Mouse (Mus musculus) myocyte (in vitro differentiated cells): ENCODE measurements around the gene Rtkn. TPM values are rescaled to one million over a fixed set of nuclear protein-coding genes. Genes with fewer than 3 reads are reported as not detected.

Experiments
- H3K27me3 ChIP-seq: one replicate; pipeline ENCODE4 v1.6.1; 2011; ENCODE audit not compliant: control insufficient read depth, insufficient read depth, insufficient read length
- H3K36me3 ChIP-seq: one replicate; pipeline ENCODE4 v1.6.1; 2011; ENCODE audit not compliant: control insufficient read depth, insufficient read depth
- H3K4me2 ChIP-seq: one replicate; pipeline ENCODE4 v1.6.1; 2011; ENCODE audit warnings: low read depth, control low read depth
- H3K4me3 ChIP-seq: one replicate; pipeline ENCODE4 v1.5.1; 2011; ENCODE audit warnings: mild to moderate bottlenecking, control low read depth, moderate library complexity
- H3K79me2 ChIP-seq: one replicate; pipeline ENCODE4 v1.6.1; 2011; ENCODE audit not compliant: control insufficient read depth, insufficient read depth
- H3ac ChIP-seq: one replicate; pipeline ENCODE4 v1.6.1; 2011; ENCODE audit not compliant: control insufficient read depth, insufficient read length
- CEBPB ChIP-seq: IDR thresholded peaks from 2 replicates; pipeline ENCODE4 v1.6.1; 2011; ENCODE audit warnings: mild to moderate bottlenecking, moderate library complexity; ENCODE audit not compliant: poor library complexity, insufficient read depth, severe bottlenecking
- E2F4 ChIP-seq: IDR thresholded peaks from one replicate; pipeline ENCODE4 v1.6.1; 2011; ENCODE audit warnings: mild to moderate bottlenecking, control low read depth, moderate library complexity; ENCODE audit not compliant: insufficient read depth
- MAX ChIP-seq: IDR thresholded peaks from one replicate; pipeline ENCODE4 v1.6.1; 2011; ENCODE audit warnings: low read depth, mild to moderate bottlenecking, control low read depth
- MYOD1 ChIP-seq, 3 experiments: IDR thresholded peaks; one replicate each; pipeline ENCODE4 v1.6.1; 2011; ENCODE audit warnings: control low read depth in 2 of 3, low read depth in 2 of 3, mild to moderate bottlenecking in 2 of 3, moderate library complexity in 1 of 3; ENCODE audit not compliant: insufficient read length in 2 of 3, control insufficient read depth in 1 of 3
- MYOG ChIP-seq, 3 experiments: IDR thresholded peaks; one replicate each; pipeline ENCODE4 v1.6.1; 2011; ENCODE audit warnings: control low read depth in 2 of 3, low read depth in 2 of 3, mild to moderate bottlenecking in 2 of 3; ENCODE audit not compliant: insufficient read length in 2 of 3, control insufficient read depth in 1 of 3, insufficient read depth in 1 of 3
- POLR2A ChIP-seq: IDR thresholded peaks from one replicate; pipeline ENCODE4 v1.6.1; 2011; ENCODE audit warnings: low read depth, mild to moderate bottlenecking, control low read depth, moderate library complexity; ENCODE audit not compliant: insufficient read length
- POLR2AphosphoS2 ChIP-seq: IDR thresholded peaks from one replicate; pipeline ENCODE4 v1.6.1; 2011; ENCODE audit warnings: low read depth, control low read depth; ENCODE audit not compliant: insufficient read length
- REST ChIP-seq: IDR thresholded peaks from one replicate; pipeline ENCODE4 v1.6.1; 2011; ENCODE audit warnings: mild to moderate bottlenecking, control low read depth, moderate library complexity; ENCODE audit not compliant: insufficient read depth, insufficient read length
- SRF ChIP-seq: IDR thresholded peaks from one replicate; pipeline ENCODE4 v1.6.1; 2011; ENCODE audit warnings: low read depth; ENCODE audit not compliant: control insufficient read depth, insufficient read length
- TCF12 ChIP-seq: IDR thresholded peaks from one replicate; pipeline ENCODE4 v1.6.1; 2011; ENCODE audit warnings: mild to moderate bottlenecking, control low read depth; ENCODE audit not compliant: poor library complexity, insufficient read depth, severe bottlenecking
- TCF3 ChIP-seq: IDR thresholded peaks from one replicate; pipeline ENCODE4 v1.6.1; 2011; ENCODE audit warnings: low read depth, control low read depth; ENCODE audit not compliant: insufficient read length
- USF1 ChIP-seq: IDR thresholded peaks from one replicate; pipeline ENCODE4 v1.6.1; 2011; ENCODE audit warnings: low read depth, mild to moderate bottlenecking, control low read depth, moderate library complexity
- polyA plus RNA-seq: library from polyadenylated mRNA; unstranded; fragments of >200 nt; fragmentation: generic; extraction: Trizol; gene quantifications from one replicate; pipeline ENCODE4 v1.2.1, GENCODE M21; 2012; ENCODE audit warnings: missing spikeins

Rtkn gene
- polyA plus RNA-seq, 1 experiment = 29.7 TPM

DNA sequence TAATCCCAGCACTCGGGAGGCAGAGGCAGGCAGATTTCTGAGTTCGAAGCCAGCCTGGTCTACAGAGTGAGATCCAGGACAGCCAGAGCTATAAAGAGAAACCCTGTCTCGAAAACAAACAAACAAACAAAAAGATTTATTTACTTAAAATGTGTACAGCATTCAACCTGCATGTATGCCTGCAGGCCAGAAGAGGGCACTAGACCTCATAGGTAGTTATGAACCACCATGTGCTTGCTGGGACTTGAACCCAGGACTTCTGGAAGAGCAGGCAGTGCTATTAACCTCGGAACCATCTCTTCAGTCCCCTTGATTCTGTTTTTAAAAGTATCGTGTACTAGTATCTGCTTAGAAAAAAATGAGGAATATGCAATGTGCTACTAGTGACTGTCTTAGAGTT, 7.8 kb upstream of the Rtkn start:
- H3K79me2 ChIP-seq = peaks cover 7% of the 10 kb centered on the region
- no peaks in the 10 kb centered on the region for H3K27me3 ChIP-seq
- no peak overlapping the region for H3K4me3 ChIP-seq
- TF ChIP-seq USF1 (no peak), CEBPB (no peak), MYOG (IDR thresholded peaks at IDR 0.05; ENCODE audit: control insufficient read depth in 1 of 3, insufficient read depth in 1 of 3, insufficient read length in 2 of 3, low read depth in 2 of 3) (no peak), REST (no peak), TCF12 (no peak), E2F4 (no peak), SRF (no peak), MYOD1 (IDR thresholded peaks at IDR 0.05; ENCODE audit: control insufficient read depth in 1 of 3, insufficient read length in 2 of 3, low read depth in 2 of 3) (no peak)
- H3ac ChIP-seq = no peak overlapping the region
- H3K4me2 ChIP-seq = no peak overlapping the region
- H3K36me3 ChIP-seq = no peaks in the 10 kb centered on the region

DNA sequence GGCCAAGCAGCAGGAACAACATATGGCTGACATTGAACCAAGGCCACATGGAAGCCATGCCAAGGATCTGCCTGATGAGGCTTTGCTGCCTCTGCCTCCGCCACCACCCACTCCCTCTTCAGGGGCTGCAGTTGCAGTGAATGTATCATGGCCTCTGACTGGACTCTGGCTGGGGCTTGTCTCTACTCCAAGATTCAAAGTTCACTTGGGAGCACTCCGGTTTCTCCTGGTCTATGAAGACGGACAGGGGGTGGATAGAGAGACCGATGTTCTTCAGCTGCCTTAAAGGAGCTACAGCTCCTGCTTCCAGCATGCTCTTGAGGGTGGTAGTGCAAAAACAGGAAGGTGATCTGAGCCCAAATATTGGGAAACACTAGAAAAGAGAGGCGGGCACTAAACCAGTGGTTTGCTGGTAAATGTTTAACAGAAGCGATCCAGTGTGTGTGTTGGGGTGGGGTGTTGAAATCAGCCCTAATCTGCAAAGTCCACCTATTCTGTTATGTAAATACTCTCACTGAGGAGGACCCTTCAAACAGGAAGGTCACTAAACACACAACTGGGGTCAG, 3.7 kb upstream of the Rtkn start:
- TF ChIP-seq POLR2AphosphoS2 = peak; percentile 72
- peak; percentile 24 for TF ChIP-seq POLR2A
- TF ChIP-seq USF1 = no peak
- H3ac ChIP-seq = no peak overlapping the region
- H3K27me3 ChIP-seq = no peaks in the 10 kb centered on the region
- no peak overlapping the region for H3K4me3 ChIP-seq
- no peak overlapping the region for H3K4me2 ChIP-seq
- no peaks in the 10 kb centered on the region for H3K36me3 ChIP-seq
- peaks cover 8% of the 10 kb centered on the region for H3K79me2 ChIP-seq

GRCm38 (mm10) chr6:83132176-83132919, 2.9 kb upstream of the Rtkn start:
- Histone ChIP-seq H3K4me3 (no peak overlapping the region), H3K4me2 (no peak overlapping the region), H3K27me3 (no peaks in the 10 kb centered on the region), H3ac (no peak overlapping the region), H3K79me2 (peaks cover 8% of the 10 kb centered on the region), H3K36me3 (no peaks in the 10 kb centered on the region)
- TF ChIP-seq SRF (no peak), POLR2A (no peak), REST (no peak), POLR2AphosphoS2 (peak; percentile 42), USF1 (peak; percentile 60)

DNA sequence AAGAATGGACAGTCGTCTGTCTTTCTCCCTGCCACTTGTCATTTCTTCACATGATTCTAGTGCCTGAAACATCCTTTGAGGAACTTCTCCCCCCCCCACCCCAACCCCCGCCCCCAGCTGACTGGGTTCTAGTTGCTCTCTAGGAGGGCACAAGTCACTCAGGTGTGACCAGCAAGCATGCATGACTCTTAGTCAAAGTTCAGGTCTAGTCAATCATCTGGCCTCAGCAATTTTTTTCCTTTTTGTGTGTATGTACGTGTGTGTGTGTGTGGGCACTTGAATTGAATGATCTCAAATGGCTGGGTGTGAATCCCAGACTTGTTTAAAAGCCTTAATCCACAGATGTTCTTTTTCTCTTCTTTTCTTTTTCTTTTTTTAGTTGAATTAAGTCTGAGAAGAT, 1.0 kb upstream of the Rtkn start:
- Histone ChIP-seq H3K79me2 (peaks cover 19% of the 10 kb centered on the region), H3K27me3 (no peaks in the 10 kb centered on the region), H3K4me2 (no peak overlapping the region), H3K4me3 (no peak overlapping the region), H3K36me3 (no peaks in the 10 kb centered on the region), H3ac (no peak overlapping the region)
- TF ChIP-seq POLR2A (no peak), SRF (no peak), E2F4 (no peak)

GRCm38 (mm10) chr6:83135571-83136161, 403 bp downstream of the Rtkn start:
- Histone ChIP-seq H3K36me3 (no peaks in the 10 kb centered on the region), H3ac (peak overlapping the region; percentile 52), H3K4me2 (peak overlapping the region; percentile 84), H3K79me2 (peaks cover 33% of the 10 kb centered on the region), H3K4me3 (peak overlapping the region; percentile 88), H3K27me3 (no peaks in the 10 kb centered on the region)
- peak; percentile 74 for TF ChIP-seq POLR2AphosphoS2
- peak in 1 of 3 experiments; percentile 62 for TF ChIP-seq MYOD1 (IDR thresholded peaks at IDR 0.05; ENCODE audit: control insufficient read depth in 1 of 3, insufficient read length in 2 of 3, low read depth in 2 of 3)
- TF ChIP-seq TCF3 = no peak
- no peak for TF ChIP-seq E2F4
- no peak for TF ChIP-seq SRF
- TF ChIP-seq MAX = no peak
- TF ChIP-seq CEBPB = no peak
- TF ChIP-seq MYOG (IDR thresholded peaks at IDR 0.05; ENCODE audit: control insufficient read depth in 1 of 3, insufficient read depth in 1 of 3, insufficient read length in 2 of 3, low read depth in 2 of 3) = peak in 1 of 3 experiments; percentile 57
- TF ChIP-seq USF1 = no peak
- TF ChIP-seq POLR2A = peak; percentile 70
- TF ChIP-seq REST = no peak
- no peak for TF ChIP-seq TCF12
